ENCODE assay signal across 19 mouse cellular contexts in genomic region chr1:137539424-137540116, GRCm38 (mm10).
A peak's percentile ranks its signal among the peaks of the same experiment; 100 is the strongest.
DNase-seq lines count a peak whose midpoint lies in the region; ATAC-seq and TF ChIP-seq lines count a peak whose summit lies in the region.
"Had no signal": no experiment of that assay in that cellular context is flagged by ENCODE, and none has a peak within 500 bp of the region (broad histone marks: within the 10 kb centered on the region; RNA-seq: fewer than 3 reads in every experiment).

No protein-coding gene starts in this region.

- no peak for TF ChIP-seq CTCF in kidney, postnatal 0 days (IDR thresholded peaks at IDR 0.05; ENCODE audit: low read depth)

- intact Hi-C loops in left cerebral cortex, postnatal 25 days (cut with DNase I): no loop called here

- H3K4me2 ChIP-seq in kidney, postnatal 0 days (ENCODE audit: low read length): no peak overlapping the region
- 0 out of 2 replicates have a peak overlapping the region, but pooled peaks have one; percentile 3 for H3K4me2 ChIP-seq in embryonic facial prominence, embryonic 13.5 days
- no peak overlapping the region for H3K4me2 ChIP-seq in embryonic facial prominence, embryonic 15.5 days (replicated peaks)
- no peak overlapping the region for H3K4me2 ChIP-seq in limb, embryonic 13.5 days (replicated peaks)
- H3K4me2 ChIP-seq: heart, embryonic 12.5 days; hindbrain, embryonic 12.5 days; liver, embryonic 15.5 days; midbrain, embryonic 11.5 days had no signal

- H3K9me3 ChIP-seq in kidney, postnatal 0 days (replicated peaks; ENCODE audit: low read length): no peaks in the 10 kb centered on the region
- no peaks in the 10 kb centered on the region for H3K9me3 ChIP-seq in embryonic facial prominence, embryonic 13.5 days
- H3K9me3 ChIP-seq in embryonic facial prominence, embryonic 15.5 days (replicated peaks): no peaks in the 10 kb centered on the region
- no peaks in the 10 kb centered on the region for H3K9me3 ChIP-seq in limb, embryonic 13.5 days
- H3K9me3 ChIP-seq: heart, embryonic 12.5 days; hindbrain, embryonic 12.5 days; liver, embryonic 15.5 days had no signal

- H3K4me1 ChIP-seq in kidney, postnatal 0 days (replicated peaks; ENCODE audit: insufficient read depth, low read length): no peaks in the 10 kb centered on the region
- peaks cover 9% of the 10 kb centered on the region; the same call in 1 of the 2 replicates for H3K4me1 ChIP-seq in embryonic facial prominence, embryonic 13.5 days
- H3K4me1 ChIP-seq in embryonic facial prominence, embryonic 15.5 days: peaks cover 3% of the 10 kb centered on the region; the same call in 1 of the 2 replicates
- peaks cover 5% of the 10 kb centered on the region; the same call in 1 of the 2 replicates for H3K4me1 ChIP-seq in limb, embryonic 13.5 days
- H3K4me1 ChIP-seq: heart, embryonic 12.5 days; hindbrain, embryonic 12.5 days; liver, embryonic 15.5 days had no signal

- H3K27me3 ChIP-seq in kidney, postnatal 0 days (ENCODE audit: insufficient read depth, low read length): no peaks in the 10 kb centered on the region
- no peaks in the 10 kb centered on the region for H3K27me3 ChIP-seq in embryonic facial prominence, embryonic 13.5 days
- no peaks in the 10 kb centered on the region for H3K27me3 ChIP-seq in embryonic facial prominence, embryonic 15.5 days
- no peaks in the 10 kb centered on the region for H3K27me3 ChIP-seq in limb, embryonic 13.5 days
- H3K27me3 ChIP-seq: heart, embryonic 12.5 days; hindbrain, embryonic 12.5 days; liver, embryonic 15.5 days had no signal

- DNase-seq in kidney, postnatal 0 days (ENCODE audit: low spot score): peak; percentile 70
- DNase-seq in kidney, adult 8-10 months: no peak
- no peak for DNase-seq in urinary bladder, adult 18-20 months (ENCODE audit: low spot score in 2 of 2)
- no peak for DNase-seq in left cerebral cortex, postnatal 25 days (ENCODE audit: low spot score in 2 of 2)
- DNase-seq: cerebellum, adult 9-10 months; heart, postnatal 14 days; layer of hippocampus, postnatal 36 days; left cerebral cortex, postnatal 4 days; right cerebral cortex, postnatal 4 days; thymus, postnatal 36 days had no signal

- H3K9ac ChIP-seq in kidney, postnatal 0 days (ENCODE audit: low read depth, low read length): no peak overlapping the region
- H3K9ac ChIP-seq in embryonic facial prominence, embryonic 13.5 days: no peak overlapping the region
- no peak overlapping the region for H3K9ac ChIP-seq in embryonic facial prominence, embryonic 15.5 days
- no peak overlapping the region for H3K9ac ChIP-seq in limb, embryonic 13.5 days
- H3K9ac ChIP-seq: heart, embryonic 12.5 days; hindbrain, embryonic 12.5 days; liver, embryonic 15.5 days had no signal

- no peak overlapping the region for H3K4me3 ChIP-seq in kidney, postnatal 0 days (replicated peaks; ENCODE audit: low read depth, low read length)
- no peak overlapping the region for H3K4me3 ChIP-seq in embryonic facial prominence, embryonic 13.5 days
- H3K4me3 ChIP-seq in embryonic facial prominence, embryonic 15.5 days (replicated peaks): no peak overlapping the region
- H3K4me3 ChIP-seq in limb, embryonic 13.5 days: no peak overlapping the region
- H3K4me3 ChIP-seq: heart, embryonic 12.5 days; hindbrain, embryonic 12.5 days; liver, embryonic 15.5 days had no signal

- WGBS in kidney, postnatal 0 days: 56% methylated on average over 12 of the region's 12 CpGs
- WGBS in embryonic facial prominence, embryonic 13.5 days: 33% methylated on average over 12 of the region's 12 CpGs
- WGBS in embryonic facial prominence, embryonic 15.5 days: 38% methylated on average over 12 of the region's 12 CpGs
- 14% methylated on average over 12 of the region's 12 CpGs for WGBS in limb, embryonic 13.5 days

- H3K27ac ChIP-seq in kidney, postnatal 0 days: no peak overlapping the region
- H3K27ac ChIP-seq in embryonic facial prominence, embryonic 13.5 days: peak overlapping the region; percentile 88
- H3K27ac ChIP-seq in embryonic facial prominence, embryonic 15.5 days (replicated peaks): peak overlapping the region; percentile 65
- H3K27ac ChIP-seq in limb, embryonic 13.5 days: peak overlapping the region; percentile 75; the same call in 1 of the 2 replicates
- H3K27ac ChIP-seq: hindbrain, embryonic 12.5 days; liver, embryonic 15.5 days had no signal

- no peaks in the 10 kb centered on the region for H3K36me3 ChIP-seq in kidney, postnatal 0 days (ENCODE audit: insufficient read depth, low read length)
- no peaks in the 10 kb centered on the region for H3K36me3 ChIP-seq in embryonic facial prominence, embryonic 13.5 days
- H3K36me3 ChIP-seq in embryonic facial prominence, embryonic 15.5 days: no peaks in the 10 kb centered on the region
- no peaks in the 10 kb centered on the region for H3K36me3 ChIP-seq in limb, embryonic 13.5 days
- H3K36me3 ChIP-seq: heart, embryonic 12.5 days; hindbrain, embryonic 12.5 days; liver, embryonic 15.5 days had no signal

- no peak for ATAC-seq in kidney, postnatal 0 days (replicated peaks; ENCODE audit: low FRiP score, low read depth)
- ATAC-seq in embryonic facial prominence, embryonic 13.5 days (ENCODE audit: insufficient number of reproducible peaks, insufficient read depth, low FRiP score, low TSS enrichment, low read depth): no peak
- ATAC-seq in embryonic facial prominence, embryonic 15.5 days (ENCODE audit: insufficient number of reproducible peaks, low FRiP score, low TSS enrichment, low read depth): no peak
- ATAC-seq in limb, embryonic 13.5 days (ENCODE audit: low FRiP score, low read depth): peak; percentile 57; the same call in 1 of the 2 replicates
- ATAC-seq: forebrain, embryonic 16.5 days; inflammation-experienced regulatory T-cells, adult 6 months had no signal
